Mouse (Mus musculus) E14TG2a.4 (cell line): Measurements from ENCODE around the gene Phox2a.

ENCODE experiments used
- H3K27me3 ChIP-seq: 2 replicates; pipeline ENCODE4 v1.6.1; 2014; ENCODE audit warnings: low read length, control low read depth; ENCODE audit not compliant: insufficient read depth
- H3K36me3 ChIP-seq: 2 replicates; pipeline ENCODE4 v1.6.1; 2014; ENCODE audit warnings: low read length, control low read depth; ENCODE audit not compliant: insufficient read depth
- H3K4me1 ChIP-seq: replicated peaks from 2 replicates; pipeline ENCODE4 v1.6.1; 2014; ENCODE audit warnings: low read depth, low read length, control low read depth
- H3K4me3 ChIP-seq: replicated peaks from 2 replicates; pipeline ENCODE4 v1.5.1; 2014; ENCODE audit warnings: mild to moderate bottlenecking, low read length
- H3K9me3 ChIP-seq: 2 replicates; pipeline ENCODE4 v1.6.1; 2014; ENCODE audit warnings: low read length, control low read depth
- CTCF ChIP-seq: conservative IDR thresholded peaks from 2 replicates; pipeline ENCODE4 v1.5.1; 2014; ENCODE audit warnings: low read length
- NANOG ChIP-seq: IDR thresholded peaks from 2 replicates; pipeline ENCODE4 v1.6.1; 2014; ENCODE audit warnings: borderline replicate concordance, low read length, mixed read lengths
- POU5F1 ChIP-seq: IDR thresholded peaks from 2 replicates; pipeline ENCODE4 v1.6.1; 2014; ENCODE audit warnings: low read length, borderline replicate concordance

The Phox2a gene

GRCm38 (mm10) chr7:101869163-101869500 lies 51.0 kb downstream of the Phox2a start:
- Histone ChIP-seq H3K27me3 (no peaks in the 10 kb centered on the region), H3K4me1 (peaks cover 71% of the 10 kb centered on the region), H3K4me3 (peak overlapping the region; percentile 68), H3K9me3 (no peaks in the 10 kb centered on the region), H3K36me3 (peaks cover 9% of the 10 kb centered on the region)
- TF ChIP-seq CTCF = no peak
- no peak for TF ChIP-seq POU5F1
- TF ChIP-seq NANOG = no peak

DNA sequence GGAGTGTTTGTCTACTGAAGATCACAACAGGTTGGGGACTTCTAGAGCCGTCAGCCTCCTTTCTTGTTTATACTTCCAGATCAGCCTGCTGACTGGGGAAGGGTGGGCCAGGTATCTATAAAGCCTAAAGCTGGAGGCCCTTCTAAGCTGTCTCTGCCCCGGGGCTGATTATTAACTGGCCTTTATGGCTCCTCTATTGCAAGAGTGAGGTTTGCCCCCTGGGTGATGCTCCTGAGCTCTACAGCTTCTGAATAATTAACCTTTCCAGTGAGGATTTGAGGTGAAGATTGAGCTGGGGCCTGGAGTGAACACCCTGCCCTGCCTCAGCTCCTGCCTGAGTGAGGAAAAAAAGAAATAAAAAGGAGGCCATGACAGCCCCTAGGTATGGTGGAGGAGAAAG lies 52.5 kb downstream of the Phox2a start, which contains the start of gene Folr1:
Gene Folr1 (minus strand): TSS at position 160 of the 400 bp plus-strand sequence.
- Histone ChIP-seq H3K36me3 (no peaks in the 10 kb centered on the region), H3K4me1 (peaks cover 56% of the 10 kb centered on the region), H3K4me3 (0 out of 2 replicates have a peak within 1 kb of the TSS, but pooled peaks have one; percentile 68), H3K27me3 (no peaks in the 10 kb centered on the region), H3K9me3 (no peaks in the 10 kb centered on the region)
- TF ChIP-seq POU5F1 (no peak), CTCF (no peak)

- TF ChIP-seq NANOG (no peak), POU5F1 (no peak), CTCF (no peak)
- H3K4me1 ChIP-seq = peaks cover 51% of the 10 kb centered on the region
- H3K27me3 ChIP-seq = no peaks in the 10 kb centered on the region
- H3K9me3 ChIP-seq = no peaks in the 10 kb centered on the region
- no peaks in the 10 kb centered on the region for H3K36me3 ChIP-seq
- H3K4me3 ChIP-seq = no peak overlapping the region
Measured at GRCm38 (mm10) chr7:101871296-101871695, 53.2 kb downstream of the Phox2a start.
